Mouse (Mus musculus) hindbrain, embryonic 15.5 days (tissue): ENCODE data around the gene Cdh9. TPM values are rescaled to one million over a fixed set of nuclear protein-coding genes. Genes with fewer than 3 reads are reported as not detected.

Experiments used
- ATAC-seq: fragments of 200-750 bp; cut with Nextera tagmentation; 2 replicates; pipeline ENCODE4 v1.8.0; 2017; ENCODE audit warnings: low read depth, moderate number of reproducible peaks, moderate TSS enrichment; ENCODE audit not compliant: low FRiP score
- H3K27ac ChIP-seq: fragments of 300-500 bp; sonication (generic); replicated peaks from 2 replicates; pipeline ENCODE4 v1.5.1; 2015; ENCODE audit warnings: mild to moderate bottlenecking, inconsistent platforms
- H3K27me3 ChIP-seq: fragments of 300-500 bp; sonication (generic); 2 replicates; pipeline ENCODE4 v1.6.1; 2015; ENCODE audit warnings: control low read depth, inconsistent platforms
- H3K36me3 ChIP-seq: fragments of 300-500 bp; sonication (generic); 2 replicates; pipeline ENCODE4 v1.6.1; 2015; ENCODE audit warnings: control low read depth, inconsistent platforms
- H3K4me1 ChIP-seq: fragments of 300-500 bp; sonication (generic); replicated peaks from 2 replicates; pipeline ENCODE4 v1.6.1; 2015; ENCODE audit warnings: control low read depth, inconsistent platforms
- H3K4me2 ChIP-seq: fragments of 300-500 bp; sonication (generic); 2 replicates; pipeline ENCODE4 v1.6.1; 2015; ENCODE audit warnings: moderate library complexity, mild to moderate bottlenecking, inconsistent platforms
- H3K4me3 ChIP-seq: fragments of 300-500 bp; sonication (generic); 2 replicates; pipeline ENCODE4 v1.5.1; 2015; ENCODE audit warnings: mild to moderate bottlenecking, inconsistent platforms
- H3K9ac ChIP-seq: fragments of 300-500 bp; sonication (generic); 2 replicates; pipeline ENCODE4 v1.6.1; 2015; ENCODE audit warnings: inconsistent platforms
- H3K9me3 ChIP-seq: fragments of 300-500 bp; sonication (generic); 2 replicates; pipeline ENCODE4 v1.6.1; 2016; ENCODE audit warnings: control low read depth, inconsistent platforms
- WGBS: fragments of 180-500 bp; shearing (Covaris S2); methylation state at CpG from one replicate; pipeline ENCODE4 v1.1.7; 2015; 5-methylcytosine and 5-hydroxymethylcytosine counted together
- polyA plus RNA-seq: library from polyadenylated mRNA; unstranded; fragments of >200 nt; fragmentation: Nextera tagmentation; extraction: Ambion mirVana; gene quantifications from 2 replicates; pipeline ENCODE4 v1.2.1, GENCODE M21; 2015

Cdh9 gene
- polyA plus RNA-seq, 1 experiment from 2014 or later, result 20.0 TPM

DNA sequence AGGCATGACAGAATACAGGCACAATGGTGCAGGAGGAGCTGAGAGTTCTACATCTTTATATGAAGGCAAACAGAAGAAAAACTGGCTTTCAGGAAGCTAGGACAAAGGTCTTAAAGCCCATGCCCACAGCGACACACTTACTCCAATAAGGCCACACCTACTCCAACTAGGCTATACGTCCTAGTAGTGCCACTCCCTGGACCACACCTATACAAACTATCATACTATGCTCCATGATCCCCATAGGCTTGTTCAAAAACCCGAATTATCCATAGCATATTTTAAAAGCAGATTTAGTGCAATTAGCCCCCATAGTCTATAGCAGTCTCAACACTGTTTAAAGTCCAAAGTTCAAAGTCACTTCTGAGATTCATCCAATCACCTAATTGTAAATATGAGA is 154.0 kb downstream of the Cdh9 start:
- no peaks in the 10 kb centered on the region for H3K9me3 ChIP-seq
- no peaks in the 10 kb centered on the region for H3K4me1 ChIP-seq
- H3K27ac ChIP-seq, result no peak overlapping the region
- ATAC-seq, result no peak
- no peak overlapping the region for H3K9ac ChIP-seq
- H3K27me3 ChIP-seq, result no peaks in the 10 kb centered on the region
- WGBS, result 86% methylated on average over 3 of the region's 3 CpGs
- H3K4me2 ChIP-seq, result no peak overlapping the region
- no peaks in the 10 kb centered on the region for H3K36me3 ChIP-seq
- no peak overlapping the region for H3K4me3 ChIP-seq

DNA sequence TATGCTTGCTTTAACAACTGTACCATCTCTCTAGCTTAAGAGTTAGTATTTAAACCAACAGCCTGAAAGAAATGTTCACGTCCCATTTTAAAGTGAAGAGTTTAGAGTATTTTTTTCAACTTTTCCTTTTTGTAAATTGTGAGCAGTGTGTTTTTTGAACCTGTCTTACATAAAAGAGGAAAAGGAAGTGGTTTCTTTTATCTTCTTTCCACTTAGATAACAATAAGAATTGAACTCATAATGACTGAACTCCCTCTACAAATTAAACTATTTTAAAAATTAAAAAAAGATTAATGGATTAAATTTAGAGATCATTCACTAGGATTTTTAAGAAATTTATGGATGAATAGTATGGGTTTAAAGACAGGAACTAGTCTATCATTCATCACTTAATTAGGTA is 168.1 kb downstream of the Cdh9 start:
- Histone ChIP-seq H3K27me3 (no peaks in the 10 kb centered on the region), H3K36me3 (no peaks in the 10 kb centered on the region), H3K4me1 (no peaks in the 10 kb centered on the region), H3K9ac (no peak overlapping the region), H3K9me3 (no peaks in the 10 kb centered on the region), H3K4me3 (no peak overlapping the region), H3K27ac (no peak overlapping the region), H3K4me2 (no peak overlapping the region)
- WGBS, result 87% methylated on average over 1 of the region's 1 CpGs
- no peak for ATAC-seq
